8 mouse cellular contexts compared by ENCODE assay signal in genomic region chr11:75649155-75649561, GRCm38 (mm10). TPM values are rescaled to one million over a fixed set of nuclear protein-coding genes. Genes with fewer than 3 reads are reported as not detected.
A peak's percentile ranks its signal among the peaks of the same experiment; 100 is the strongest.
DNase-seq lines count a peak whose midpoint lies in the region; ATAC-seq and TF ChIP-seq lines count a peak whose summit lies in the region.

No protein-coding gene starts in this region.

- peaks cover 43% of the 10 kb centered on the region for H3K36me3 ChIP-seq in megakaryocyte, embryonic 14.5 days (replicated peaks; ENCODE audit: low read length)
- H3K36me3 ChIP-seq in heart, embryonic 16.5 days (ENCODE audit: control insufficient read depth, insufficient read depth) = no peaks in the 10 kb centered on the region
- peaks cover 6% of the 10 kb centered on the region; the same call in 1 of the 2 replicates for H3K36me3 ChIP-seq in small intestine, adult 2 months (ENCODE audit: control insufficient read depth, insufficient read depth, low read length)
- peaks cover 6% of the 10 kb centered on the region; the same call in 1 of the 2 replicates for H3K36me3 ChIP-seq in forebrain, postnatal 0 days (ENCODE audit: insufficient read depth)

- H3K27me3 ChIP-seq in megakaryocyte, embryonic 14.5 days (replicated peaks) = no peaks in the 10 kb centered on the region
- H3K27me3 ChIP-seq in heart, embryonic 16.5 days (ENCODE audit: control insufficient read depth, insufficient read depth, low read length) = no peaks in the 10 kb centered on the region
- H3K27me3 ChIP-seq in small intestine, adult 2 months (ENCODE audit: control insufficient read depth, insufficient read depth, low read length) = no peaks in the 10 kb centered on the region
- H3K27me3 ChIP-seq in forebrain, postnatal 0 days (ENCODE audit: insufficient read depth, low read length) = no peaks in the 10 kb centered on the region

- DNase-seq in kidney, postnatal 4 days = peak; percentile 43 to 65
- DNase-seq in thymus, postnatal 36 days = no peak
- no peak for DNase-seq in left cerebral cortex, adult 18-20 months (ENCODE audit: low spot score in 2 of 2)
- DNase-seq in forebrain, postnatal 0 days = no peak

- no peak for ATAC-seq in megakaryocyte, adult 5-6 weeks (ENCODE audit: poor library complexity, severe bottlenecking)
- peak; percentile 17 for ATAC-seq in heart, embryonic 16.5 days (replicated peaks; ENCODE audit: extremely low read depth, insufficient read depth, low FRiP score)
- no peak for ATAC-seq in forebrain, postnatal 0 days

- no peak overlapping the region for H3K9ac ChIP-seq in heart, embryonic 16.5 days (ENCODE audit: low read length)
- no peak overlapping the region for H3K9ac ChIP-seq in forebrain, postnatal 0 days

- no peak for TF ChIP-seq POLR2A in small intestine, adult 2 months (IDR thresholded peaks at IDR 0.05; ENCODE audit: low read depth, low read length)

- peaks cover 91% of the 10 kb centered on the region for H3K4me1 ChIP-seq in megakaryocyte, embryonic 14.5 days
- peaks cover 40% of the 10 kb centered on the region for H3K4me1 ChIP-seq in heart, embryonic 16.5 days (ENCODE audit: control insufficient read depth, insufficient read depth, low read length)
- H3K4me1 ChIP-seq in small intestine, adult 2 months (ENCODE audit: control insufficient read depth, insufficient read depth, insufficient read length, low read length) = peaks cover 19% of the 10 kb centered on the region
- peaks cover 17% of the 10 kb centered on the region for H3K4me1 ChIP-seq in forebrain, postnatal 0 days (ENCODE audit: insufficient read depth)

- H3K4me3 ChIP-seq in megakaryocyte, embryonic 14.5 days (replicated peaks) = peak overlapping the region; percentile 38
- no peak overlapping the region for H3K4me3 ChIP-seq in heart, embryonic 16.5 days (ENCODE audit: low read length)
- no peak overlapping the region for H3K4me3 ChIP-seq in small intestine, adult 2 months (ENCODE audit: low read depth, low read length)
- no peak overlapping the region for H3K4me3 ChIP-seq in forebrain, postnatal 0 days (ENCODE audit: low read depth, low read length)

- peak overlapping the region; percentile 92 for H3K27ac ChIP-seq in heart, embryonic 16.5 days (ENCODE audit: low read length)
- H3K27ac ChIP-seq in small intestine, adult 2 months (ENCODE audit: insufficient read depth, low read depth, low read length) = 0 out of 2 replicates have a peak overlapping the region, but pooled peaks have one; percentile 6
- no peak overlapping the region for H3K27ac ChIP-seq in forebrain, postnatal 0 days (ENCODE audit: low read depth, low read length)

- H3K4me2 ChIP-seq in heart, embryonic 16.5 days (ENCODE audit: low read depth, low read length) = no peak overlapping the region
- H3K4me2 ChIP-seq in forebrain, postnatal 0 days (ENCODE audit: low read depth) = no peak overlapping the region

- 51% methylated on average over 4 of the region's 4 CpGs for WGBS in heart, embryonic 16.5 days
- WGBS in small intestine, adult 2 months = 72% methylated on average over 4 of the region's 4 CpGs
- WGBS in forebrain, postnatal 0 days = 82% methylated on average over 4 of the region's 4 CpGs

- no peak for TF ChIP-seq CTCF in small intestine, adult 2 months (IDR thresholded peaks at IDR 0.05; ENCODE audit: extremely low read depth, insufficient read length, insufficient replicate concordance, low read depth, low read length)
- TF ChIP-seq CTCF in forebrain, postnatal 0 days (IDR thresholded peaks at IDR 0.05; ENCODE audit: low read depth) = no peak

- no peaks in the 10 kb centered on the region for H3K9me3 ChIP-seq in megakaryocyte, embryonic 14.5 days
- no peaks in the 10 kb centered on the region for H3K9me3 ChIP-seq in heart, embryonic 16.5 days (replicated peaks; ENCODE audit: control insufficient read depth, low read length)
- H3K9me3 ChIP-seq in forebrain, postnatal 0 days (ENCODE audit: low read length) = no peaks in the 10 kb centered on the region

RNA-seq across cellular contexts. Expression of gene Myo1c, which starts 1.1 kb away (rescaled TPM):
- 28.1 and 63.4 TPM in 2 replicates for polyA plus RNA-seq in megakaryocyte, embryonic 14.5 days (2012; ENCODE audit: insufficient read depth, low replicate concordance)
- 21.2 and 28.4 TPM in 2 replicates for total RNA-seq in megakaryocyte, adult 5-6 weeks (2015)
- 25.3 and 29.2 TPM in 2 replicates for total RNA-seq in megakaryocyte, adult 5-6 weeks (2017)
- 72.4 and 83.8 TPM in 2 replicates for polyA plus RNA-seq in heart, embryonic 16.5 days (2015; fragmentation: Nextera tagmentation; extraction: Ambion mirVana)
- polyA plus RNA-seq in small intestine, adult 2 months (2012; rRNA removed) = 23.2 and 28.7 TPM in 2 replicates
- total RNA-seq in left cerebral cortex, adult 18-20 months (2021) = 10 to 100 TPM; 20.9 to 25.1 TPM
- 17.5 and 21.0 TPM in 2 replicates for total RNA-seq in forebrain, postnatal 0 days (2014; rRNA removed)
- 6.5 and 8.2 TPM in 2 replicates for polyA plus RNA-seq in forebrain, postnatal 0 days (2015; fragmentation: Nextera tagmentation; extraction: Ambion mirVana)

RNA-seq across cellular contexts. Expression of gene Inpp5k, which starts 18.4 kb away (rescaled TPM):
- polyA plus RNA-seq in megakaryocyte, embryonic 14.5 days (2012; ENCODE audit: insufficient read depth, low replicate concordance) = 38.5 and 43.3 TPM in 2 replicates
- total RNA-seq in megakaryocyte, adult 5-6 weeks (2015) = 76.2 and 79.9 TPM in 2 replicates
- total RNA-seq in megakaryocyte, adult 5-6 weeks (2017) = 44.5 and 46.5 TPM in 2 replicates
- polyA plus RNA-seq in heart, embryonic 16.5 days (2015; fragmentation: Nextera tagmentation; extraction: Ambion mirVana) = 29.1 and 31.1 TPM in 2 replicates
- polyA plus RNA-seq in small intestine, adult 2 months (2012; rRNA removed) = 14.3 and 35.3 TPM in 2 replicates
- total RNA-seq in left cerebral cortex, adult 18-20 months (2021) = 10 to 100 TPM; 36.1 to 36.6 TPM
- 52.4 and 57.4 TPM in 2 replicates for total RNA-seq in forebrain, postnatal 0 days (2014; rRNA removed)
- 50.2 and 50.7 TPM in 2 replicates for polyA plus RNA-seq in forebrain, postnatal 0 days (2015; fragmentation: Nextera tagmentation; extraction: Ambion mirVana)

RNA-seq across cellular contexts. Expression of gene Crk, which starts 29.9 kb away (rescaled TPM):
- polyA plus RNA-seq in megakaryocyte, embryonic 14.5 days (2012; ENCODE audit: insufficient read depth, low replicate concordance) = 62.5 and 120 TPM in 2 replicates
- total RNA-seq in megakaryocyte, adult 5-6 weeks (2015) = 52.1 and 54.9 TPM in 2 replicates
- 50.7 and 56.2 TPM in 2 replicates for total RNA-seq in megakaryocyte, adult 5-6 weeks (2017)
- 99.6 and 101 TPM in 2 replicates for polyA plus RNA-seq in heart, embryonic 16.5 days (2015; fragmentation: Nextera tagmentation; extraction: Ambion mirVana)
- 71.4 and 111 TPM in 2 replicates for polyA plus RNA-seq in small intestine, adult 2 months (2012; rRNA removed)
- total RNA-seq in left cerebral cortex, adult 18-20 months (2021) = 100 to 1,000 TPM; 126 to 132 TPM
- 88.7 and 89.8 TPM in 2 replicates for total RNA-seq in forebrain, postnatal 0 days (2014; rRNA removed)
- 90.9 and 93.4 TPM in 2 replicates for polyA plus RNA-seq in forebrain, postnatal 0 days (2015; fragmentation: Nextera tagmentation; extraction: Ambion mirVana)

Comparison
In these comparisons a context has a peak if more than half of its experiments do, and no peak if none do; other contexts are left out.
1. DNase-seq: peak in kidney, postnatal 4 days (2 of 2); none in thymus, postnatal 36 days (0 of 2), left cerebral cortex, adult 18-20 months (0 of 2) and forebrain, postnatal 0 days (single experiment).